22 mouse cellular contexts compared by ENCODE assay signal in the genomic region with DNA sequence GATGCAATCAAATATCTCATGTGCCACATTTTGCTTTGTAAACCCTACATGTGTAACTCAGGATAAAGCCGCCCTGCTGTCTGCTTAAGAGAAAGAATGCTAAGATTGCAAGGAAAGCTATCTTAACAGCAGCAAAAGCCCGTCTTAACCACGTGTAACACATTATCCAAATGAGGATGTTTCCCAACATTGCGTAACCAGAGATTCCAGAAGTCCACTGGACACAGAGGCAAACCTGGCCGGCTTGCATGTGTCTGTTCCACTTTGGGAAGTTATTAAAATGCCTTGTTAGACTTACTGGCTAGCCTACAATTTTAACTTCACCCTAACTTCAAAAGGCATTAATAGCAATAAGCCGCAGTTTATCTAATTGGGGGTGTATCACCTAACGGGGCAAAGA. TPM values are rescaled to one million over a fixed set of nuclear protein-coding genes. Genes with fewer than 3 reads are reported as not detected.
DNase-seq lines count a peak whose midpoint lies in the region; ATAC-seq and TF ChIP-seq lines count a peak whose summit lies in the region.
"Had no signal": no experiment of that assay in that cellular context is flagged by ENCODE, and none has a peak within 500 bp of the region (broad histone marks: within the 10 kb centered on the region; RNA-seq: fewer than 3 reads in every experiment).

No protein-coding gene starts in this region.

- H3K36me3 ChIP-seq in liver, adult 2 months (ENCODE audit: control insufficient read depth, insufficient read depth, low read length) = no peaks in the 10 kb centered on the region
- H3K36me3 ChIP-seq in liver, embryonic 12.5 days = no peaks in the 10 kb centered on the region
- H3K36me3 ChIP-seq in stomach, postnatal 0 days (ENCODE audit: control insufficient read depth, insufficient read depth, low read length) = no peaks in the 10 kb centered on the region
- H3K36me3 ChIP-seq: G1E; hindbrain, embryonic 12.5 days; limb, embryonic 15.5 days; midbrain, embryonic 15.5 days; stomach, embryonic 15.5 days had no signal

- H3K27me3 ChIP-seq in liver, adult 2 months (ENCODE audit: control insufficient read depth, insufficient read depth, low read length) = no peaks in the 10 kb centered on the region
- peaks cover 8% of the 10 kb centered on the region; the same call in 1 of the 2 replicates for H3K27me3 ChIP-seq in liver, embryonic 12.5 days (replicated peaks)
- no peaks in the 10 kb centered on the region for H3K27me3 ChIP-seq in stomach, postnatal 0 days (ENCODE audit: control insufficient read depth, insufficient read depth, low read length)

- ATAC-seq in liver, embryonic 12.5 days = no peak
- ATAC-seq in stomach, postnatal 0 days (ENCODE audit: low FRiP score, low TSS enrichment) = no peak
- no peak for ATAC-seq in erythroblast, adult 5-6 weeks (replicated peaks; ENCODE audit: low FRiP score, poor library complexity, severe bottlenecking)
- ATAC-seq: CD4-positive, CD25-positive, alpha-beta regulatory T cell, adult 4 months; inflammation-experienced regulatory T-cells, adult 6 months; midbrain, embryonic 15.5 days had no signal

- no peaks in the 10 kb centered on the region for H3K9me3 ChIP-seq in liver, embryonic 12.5 days (replicated peaks)
- H3K9me3 ChIP-seq in stomach, postnatal 0 days (ENCODE audit: control insufficient read depth, low read length) = no peaks in the 10 kb centered on the region
- H3K9me3 ChIP-seq: G1E; hindbrain, embryonic 12.5 days; limb, embryonic 15.5 days; midbrain, embryonic 15.5 days; stomach, embryonic 15.5 days had no signal

- no peak overlapping the region for H3K27ac ChIP-seq in liver, adult 2 months (replicated peaks; ENCODE audit: insufficient read depth, low read depth, low read length)
- no peak overlapping the region for H3K27ac ChIP-seq in liver, embryonic 12.5 days
- H3K27ac ChIP-seq in stomach, postnatal 0 days (replicated peaks) = no peak overlapping the region
- H3K27ac ChIP-seq: heart, adult 2 months; hindbrain, embryonic 12.5 days; limb, embryonic 15.5 days; midbrain, embryonic 15.5 days; stomach, embryonic 15.5 days had no signal

- no peaks in the 10 kb centered on the region for H3K79me2 ChIP-seq in liver, adult 2 months (ENCODE audit: control insufficient read depth, insufficient read depth, low read length)

- H3K4me2 ChIP-seq in liver, embryonic 12.5 days = no peak overlapping the region
- no peak overlapping the region for H3K4me2 ChIP-seq in stomach, postnatal 0 days (replicated peaks; ENCODE audit: low read depth)
- H3K4me2 ChIP-seq: hindbrain, embryonic 12.5 days; limb, embryonic 15.5 days; midbrain, embryonic 15.5 days; stomach, embryonic 15.5 days had no signal

- TF ChIP-seq EP300 in stomach, postnatal 0 days (optimal IDR thresholded peaks at IDR 0.05) = no peak

- peak; percentile 89 for DNase-seq in liver, adult 2 months (ENCODE audit: extremely low read depth, low read depth, low spot score)
- peak; percentile 72 for DNase-seq in 3T3-L1 (ENCODE audit: low read depth, low spot score)
- DNase-seq in NIH3T3 (ENCODE audit: low read depth) = peak; percentile 76
- peak; percentile 57 to 71 for DNase-seq in kidney, postnatal 25 days
- no peak for DNase-seq in stomach, postnatal 0 days (ENCODE audit: low spot score)
- DNase-seq: adrenal gland, adult 8-10 months; heart, adult 2 months; heart, postnatal 10 days had no signal

- no peaks in the 10 kb centered on the region for H3K4me1 ChIP-seq in liver, adult 2 months (ENCODE audit: control insufficient read depth, insufficient read depth, low read length)
- no peaks in the 10 kb centered on the region for H3K4me1 ChIP-seq in liver, embryonic 12.5 days
- H3K4me1 ChIP-seq in stomach, postnatal 0 days (replicated peaks; ENCODE audit: control insufficient read depth, insufficient read depth) = 0 out of 2 replicates have a peak, but pooled peaks cover 2% of the 10 kb centered on the region

- WGBS in liver, adult 2 months = 34% methylated on average over 7 of the region's 7 CpGs
- WGBS in liver, embryonic 12.5 days (ENCODE audit: insufficient replicate concordance) = 49% methylated on average over 7 of the region's 7 CpGs
- 60% methylated on average over 7 of the region's 7 CpGs for WGBS in stomach, postnatal 0 days

- H3K9ac ChIP-seq in liver, adult 2 months (ENCODE audit: low read depth, low read length) = no peak overlapping the region
- H3K9ac ChIP-seq in liver, embryonic 12.5 days = no peak overlapping the region
- no peak overlapping the region for H3K9ac ChIP-seq in stomach, postnatal 0 days (ENCODE audit: low read length)
- H3K9ac ChIP-seq: forebrain, postnatal 0 days; hindbrain, embryonic 12.5 days; limb, embryonic 15.5 days; midbrain, embryonic 15.5 days; stomach, embryonic 15.5 days had no signal

- TF ChIP-seq POLR2A in liver, adult 2 months (IDR thresholded peaks at IDR 0.05; ENCODE audit: extremely low read depth, insufficient read depth, low read length) = no peak

- H3K4me3 ChIP-seq in liver, adult 2 months (ENCODE audit: insufficient read depth, low read depth, low read length) = no peak overlapping the region
- H3K4me3 ChIP-seq in liver, embryonic 12.5 days = no peak overlapping the region
- H3K4me3 ChIP-seq in stomach, postnatal 0 days (ENCODE audit: low read depth, low read length) = no peak overlapping the region
- H3K4me3 ChIP-seq: heart, adult 2 months; hindbrain, embryonic 12.5 days; limb, embryonic 15.5 days; midbrain, embryonic 15.5 days; stomach, embryonic 15.5 days had no signal

- TF ChIP-seq CTCF in liver, adult 2 months (IDR thresholded peaks at IDR 0.05; ENCODE audit: low read depth, low read length) = no peak
- no peak for TF ChIP-seq CTCF in stomach, postnatal 0 days (IDR thresholded peaks at IDR 0.05; ENCODE audit: low read depth)

RNA-seq across cellular contexts. Expression of a gene that starts 47.5 kb away (rescaled TPM):
- 0.37 and 0.81 TPM in 2 replicates for total RNA-seq in liver, adult 2 months (2014; rRNA removed)
- 0.70 and 0.75 TPM in 2 replicates for polyA plus RNA-seq in liver, adult 2 months (2012; rRNA removed)
- polyA plus RNA-seq in liver, embryonic 12.5 days (2016; fragmentation: Nextera tagmentation; extraction: Ambion mirVana) = 0.63 and 0.98 TPM in 2 replicates
- 1.5 and 2.3 TPM in 2 replicates for polyA plus RNA-seq in stomach, postnatal 0 days (2015; fragmentation: Nextera tagmentation; extraction: Ambion mirVana)
- 2.3 and 7.1 TPM in 2 replicates for total RNA-seq in erythroblast, adult 5-6 weeks (2015; ENCODE audit: low replicate concordance)
- total RNA-seq in erythroblast, adult 5-6 weeks (2017; ENCODE audit: low replicate concordance) = not detected in 2 replicates
- total RNA-seq: forebrain, postnatal 0 days; gastrocnemius, adult 8-10 months; heart, adult 2 months; heart, postnatal 10 days; layer of hippocampus, adult 18-20 months; layer of hippocampus, postnatal 36 days; left cerebral cortex, postnatal 25 days had no signal
- polyA plus RNA-seq: hindbrain, embryonic 12.5 days had no signal
